Mouse (Mus musculus) Patski (cell line): ENCODE results near the gene Ppp3r1. TPM values are rescaled to one million over a fixed set of nuclear protein-coding genes. Genes with fewer than 3 reads are reported as not detected.

Source experiments
- ATAC-seq: fragments of 100-300 bp; one replicate; pipeline ENCODE4 v1.8.0; 2021
- CTCF ChIA-PET: fragments of 350-600 bp; sonication (Branson Sonifier 250); formaldehyde crosslinking; loops from one replicate; lab custom pipeline; 2022; ENCODE audit warnings: inconsistent platforms; lab: Charles Lee
- POLR2A ChIA-PET: fragments of 350-600 bp; sonication (Branson Sonifier 250); formaldehyde crosslinking; loops from one replicate; lab custom pipeline; 2022; ENCODE audit warnings: antibody characterized with exemption, inconsistent platforms; lab: Charles Lee
- DNase-seq: peaks from one replicate; pipeline ENCODE4 v3.0.0-alpha.2; 2011; ENCODE audit warnings: low read depth, low spot score
- H3K27me3 ChIP-seq: fragments of 371-371 bp; one replicate; pipeline ENCODE4 v1.5.1; 2021
- CTCF ChIP-seq: fragments of 100-300 bp; IDR thresholded peaks from one replicate; pipeline ENCODE4 v1.5.1; 2021
- in situ Hi-C: fragments of 300-500 bp; cut with MboI; formaldehyde crosslinking; loops from 3 replicates; pipeline ENCODE4 v1.11.1; 2018; ENCODE audit warnings: low pct_unique_long_range_greater_than_20kb, mixed read lengths
- polyA plus RNA-seq: library from polyadenylated mRNA; unstranded; gene quantifications from one replicate; pipeline ENCODE4 v1.2.3, GENCODE M21; 2021

Ppp3r1 gene
- polyA plus RNA-seq, 1 experiment from 2014 or later = 103 TPM

GRCm38 (mm10) chr11:17170938-17171729 is 12.1 kb downstream of the Ppp3r1 start:
- POLR2A ChIA-PET = no interaction called here
- no peak for TF ChIP-seq CTCF
- DNase-seq (no peak), ATAC-seq (peak; percentile 19)
- H3K27me3 ChIP-seq = no peaks in the 10 kb centered on the region
- CTCF ChIA-PET = interaction anchor here (1.1 to 4.2 kb wide), 4 partner anchors 10 to 74 kb away, joined by 3 to 15 read pairs (median 4); no protein-coding TSS in a partner anchor
- in situ Hi-C loops = no loop called here

GRCm38 (mm10) chr11:17172300-17172699 is 13.2 kb downstream of the Ppp3r1 start:
- in situ Hi-C loops = no loop called here
- ChIA-PET POLR2A (no interaction called here), CTCF (interaction anchor here (1.1 to 4.2 kb wide), 4 partner anchors 11 to 72 kb away, joined by 3 to 15 read pairs (median 4); no protein-coding TSS in a partner anchor)
- TF ChIP-seq CTCF = no peak
- ATAC-seq (no peak), DNase-seq (no peak)
- no peaks in the 10 kb centered on the region for H3K27me3 ChIP-seq

- ATAC-seq (peak; percentile 71), DNase-seq (no peak)
- no peaks in the 10 kb centered on the region for H3K27me3 ChIP-seq
- ChIA-PET CTCF (interaction anchor here (1.5 to 1.6 kb wide), 3 partner anchors 13 to 25 kb away, joined by 3 to 6 read pairs (median 4); no protein-coding TSS in a partner anchor), POLR2A (no interaction called here)
- TF ChIP-seq CTCF = no peak
- in situ Hi-C loops = no loop called here
Observed at GRCm38 (mm10) chr11:17176638-17177037, 17.6 kb downstream of the Ppp3r1 start.

DNA sequence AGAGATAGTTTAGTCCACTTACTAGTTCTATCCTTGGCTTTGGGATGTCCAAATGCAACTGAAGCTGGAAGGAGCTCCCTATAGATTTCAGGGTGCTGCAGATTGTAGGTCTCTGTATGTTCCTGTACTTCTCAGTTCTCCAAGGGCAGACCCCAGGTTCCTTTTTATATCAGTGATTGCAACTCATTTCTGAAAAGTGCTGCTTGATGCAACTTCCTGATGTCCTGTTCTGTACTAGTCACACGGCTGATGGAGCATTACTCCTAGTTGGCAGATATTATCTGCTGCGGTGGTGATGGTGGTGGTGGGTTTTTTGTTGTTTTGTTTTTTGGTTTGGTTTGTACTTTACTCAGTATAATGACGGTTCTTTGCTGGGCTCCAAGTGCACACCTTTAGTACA is 21.7 kb downstream of the Ppp3r1 start:
- no peak for ATAC-seq
- CTCF ChIA-PET = interaction anchor here (2.5 kb wide), 1 partner anchor 12 kb away, joined by 10 read pairs; no protein-coding TSS in a partner anchor
- no peak for TF ChIP-seq CTCF
- POLR2A ChIA-PET = no interaction called here
- no peaks in the 10 kb centered on the region for H3K27me3 ChIP-seq
- DNase-seq = no peak
- in situ Hi-C loops = no loop called here

GRCm38 (mm10) chr11:17181807-17182206 is 22.7 kb downstream of the Ppp3r1 start, which contains the start of gene Wdr92:
TSS of gene Wdr92 (plus strand) at chr11:17182107.
- DNase-seq (no peak), ATAC-seq (no peak)
- TF ChIP-seq CTCF = no peak
- in situ Hi-C loops = no loop called here
- POLR2A ChIA-PET = no interaction called here
- no peaks in the 10 kb centered on the region for H3K27me3 ChIP-seq
- CTCF ChIA-PET = interaction anchor here (1.1 to 2.5 kb wide), 5 partner anchors 11 to 21 kb away, joined by 3 to 10 read pairs (median 4); no protein-coding TSS in a partner anchor

DNA sequence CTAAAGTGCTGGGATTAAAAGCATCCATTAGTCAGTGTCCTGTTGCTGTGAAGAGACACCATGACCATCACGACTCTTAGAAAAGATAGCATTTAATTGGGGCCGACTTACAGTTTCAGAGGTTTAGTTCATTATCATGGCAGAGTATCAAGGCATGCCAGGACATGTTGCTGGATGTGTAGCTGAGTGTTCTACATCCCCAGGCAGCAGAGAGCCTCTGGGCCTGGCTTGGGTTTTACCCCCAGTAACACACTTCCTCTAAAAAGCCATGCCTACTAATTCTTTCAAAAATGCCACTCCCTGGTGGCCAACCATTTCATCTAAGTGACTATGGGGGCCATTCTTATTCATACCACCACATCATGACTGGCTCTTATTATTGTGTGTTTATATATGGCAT is 24.1 kb downstream of the Ppp3r1 start:
- TF ChIP-seq CTCF = no peak
- in situ Hi-C loops = no loop called here
- POLR2A ChIA-PET = no interaction called here
- no peaks in the 10 kb centered on the region for H3K27me3 ChIP-seq
- CTCF ChIA-PET = no interaction called here
- ATAC-seq = no peak
- DNase-seq = no peak

- in situ Hi-C loops = no loop called here
- no peak for ATAC-seq
- no peaks in the 10 kb centered on the region for H3K27me3 ChIP-seq
- CTCF ChIA-PET = interaction anchor here (0.9 to 1.6 kb wide), 4 partner anchors 8 to 27 kb away, joined by 3 to 4 read pairs (median 3); no protein-coding TSS in a partner anchor
- no peak for TF ChIP-seq CTCF
- DNase-seq = no peak
- POLR2A ChIA-PET = no interaction called here
Observed at GRCm38 (mm10) chr11:17187649-17188048, 28.6 kb downstream of the Ppp3r1 start.

DNA sequence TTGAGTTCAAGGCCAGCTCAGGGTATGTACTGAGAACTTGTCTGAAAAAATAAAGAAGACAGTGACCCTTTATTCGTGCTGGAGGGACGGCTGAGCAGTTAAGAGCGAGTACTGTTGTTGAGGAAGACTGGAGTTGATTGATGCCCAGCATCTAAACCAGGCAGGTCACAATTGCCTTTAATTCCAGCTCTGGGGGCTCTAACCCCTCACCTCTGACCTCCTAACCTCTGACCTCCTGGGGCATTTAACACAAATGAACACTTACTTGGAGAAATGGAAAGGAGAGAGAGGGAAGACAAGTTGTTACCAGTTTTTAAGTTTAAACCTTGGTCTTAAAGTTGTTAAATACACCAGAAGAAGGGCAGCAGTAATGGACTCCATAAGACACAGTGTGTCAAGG is 29.7 kb downstream of the Ppp3r1 start:
- no peak for ATAC-seq
- H3K27me3 ChIP-seq = no peaks in the 10 kb centered on the region
- no peak for DNase-seq
- in situ Hi-C loops = no loop called here
- TF ChIP-seq CTCF = no peak
- CTCF ChIA-PET = interaction anchor here (1.2 to 1.6 kb wide), 4 partner anchors 11 to 28 kb away, joined by 3 to 4 read pairs (median 4); no protein-coding TSS in a partner anchor
- POLR2A ChIA-PET = no interaction called here

- peak; percentile 42 for TF ChIP-seq CTCF
- ChIA-PET POLR2A (no interaction called here), CTCF (interaction anchor here (0.8 to 2.2 kb wide), 4 partner anchors 10 to 225 kb away, joined by 3 to 10 read pairs (median 6); partner anchors contain the start of gene Wdr92)
- ATAC-seq = no peak
- in situ Hi-C loops = no loop called here
- no peak for DNase-seq
- no peaks in the 10 kb centered on the region for H3K27me3 ChIP-seq
Observed at GRCm38 (mm10) chr11:17192151-17192844, 33.2 kb downstream of the Ppp3r1 start.

GRCm38 (mm10) chr11:17199170-17199569 is 40.1 kb downstream of the Ppp3r1 start:
- DNase-seq = no peak
- no peaks in the 10 kb centered on the region for H3K27me3 ChIP-seq
- ChIA-PET POLR2A (no interaction called here), CTCF (no interaction called here)
- no peak for ATAC-seq
- TF ChIP-seq CTCF = no peak
- in situ Hi-C loops = no loop called here
